ENCODE assay signal across 23 mouse cellular contexts in genomic region chr2:110220492-110220891, GRCm38 (mm10).
DNase-seq lines count a peak whose midpoint lies in the region; ATAC-seq lines count a peak whose summit lies in the region.
"Had no signal": no experiment of that assay in that cellular context is flagged by ENCODE, and none has a peak within 500 bp of the region (broad histone marks: within the 10 kb centered on the region; RNA-seq: fewer than 3 reads in every experiment).

No protein-coding gene starts in this region.

- WGBS in kidney, embryonic 16.5 days, result 62% methylated on average over 1 of the region's 1 CpGs

- no peak overlapping the region for H3K9ac ChIP-seq in kidney, embryonic 16.5 days (replicated peaks; ENCODE audit: low read length)
- H3K9ac ChIP-seq: embryonic facial prominence, embryonic 13.5 days; limb, embryonic 15.5 days; liver, embryonic 14.5 days; lung, embryonic 14.5 days; midbrain, embryonic 12.5 days had no signal

- H3K36me3 ChIP-seq in kidney, embryonic 16.5 days (ENCODE audit: insufficient read depth, low read length), result no peaks in the 10 kb centered on the region
- H3K36me3 ChIP-seq: embryonic facial prominence, embryonic 13.5 days; limb, embryonic 15.5 days; midbrain, embryonic 12.5 days had no signal

- H3K27me3 ChIP-seq in kidney, embryonic 16.5 days (ENCODE audit: insufficient read depth, low read length), result no peaks in the 10 kb centered on the region
- H3K27me3 ChIP-seq: embryonic facial prominence, embryonic 13.5 days; limb, embryonic 15.5 days; midbrain, embryonic 12.5 days had no signal

- DNase-seq in urinary bladder, postnatal 36 days (ENCODE audit: low spot score in 2 of 2), result peak; percentile 22 to 50
- DNase-seq in urinary bladder, postnatal 25 days (ENCODE audit: low spot score), result no peak
- DNase-seq in kidney, postnatal 4 days, result peak; percentile 34 to 60
- DNase-seq in right cerebral cortex, adult 2 months (ENCODE audit: low spot score in 2 of 2), result no peak
- no peak for DNase-seq in MN1 (ENCODE audit: low spot score)
- no peak for DNase-seq in thymus, adult 18-20 months
- DNase-seq: adrenal gland, postnatal 25 days; cerebellum, adult 8-10 months; cerebellum, postnatal 36 days; embryo, embryonic 11 days; left cerebral cortex, postnatal 4 days; lung, embryonic 14.5 days; right cerebral cortex, postnatal 14 days; thymus, postnatal 4 days had no signal

- peaks cover 18% of the 10 kb centered on the region for H3K4me1 ChIP-seq in kidney, embryonic 16.5 days (ENCODE audit: insufficient read depth, low read length)
- H3K4me1 ChIP-seq: embryonic facial prominence, embryonic 13.5 days; midbrain, embryonic 12.5 days had no signal

- H3K9me3 ChIP-seq in kidney, embryonic 16.5 days (ENCODE audit: low read length), result no peaks in the 10 kb centered on the region
- H3K9me3 ChIP-seq: embryonic facial prominence, embryonic 13.5 days; limb, embryonic 15.5 days; midbrain, embryonic 12.5 days had no signal

- H3K4me3 ChIP-seq in kidney, embryonic 16.5 days (ENCODE audit: low read length), result no peak overlapping the region
- H3K4me3 ChIP-seq: embryonic facial prominence, embryonic 13.5 days; erythroblast, embryonic 14.5 days; limb, embryonic 15.5 days; midbrain, embryonic 12.5 days had no signal

- no peak overlapping the region for H3K4me2 ChIP-seq in kidney, embryonic 16.5 days (replicated peaks; ENCODE audit: low read depth, low read length)
- H3K4me2 ChIP-seq: embryonic facial prominence, embryonic 13.5 days; heart, embryonic 11.5 days; limb, embryonic 15.5 days; lung, embryonic 14.5 days; midbrain, embryonic 12.5 days had no signal

- peak; percentile 72; the same call in 1 of the 2 replicates for ATAC-seq in kidney, embryonic 16.5 days (ENCODE audit: low FRiP score, low TSS enrichment)
- ATAC-seq: activated CD4-positive, CD25-positive, alpha-beta regulatory T cell, adult 4 months; forebrain, embryonic 14.5 days had no signal

- peak overlapping the region; percentile 3; the same call in 1 of the 2 replicates for H3K27ac ChIP-seq in kidney, embryonic 16.5 days (ENCODE audit: low read length)
- H3K27ac ChIP-seq: embryonic facial prominence, embryonic 13.5 days; limb, embryonic 15.5 days; liver, embryonic 14.5 days; midbrain, embryonic 12.5 days had no signal

Comparison
In these comparisons a context has a peak if more than half of its experiments do, and no peak if none do; other contexts are left out.
1. DNase-seq: peak in urinary bladder, postnatal 36 days (2 of 2) and kidney, postnatal 4 days (2 of 2); none in urinary bladder, postnatal 25 days (single experiment), right cerebral cortex, adult 2 months (0 of 2), MN1 (single experiment) and thymus, adult 18-20 months (0 of 2).